Mouse (Mus musculus): Measurements from ENCODE around the gene A730046J19Rik. TPM values are rescaled to one million over a fixed set of nuclear protein-coding genes. Genes with fewer than 3 reads are reported as not detected.

Gene A730046J19Rik
- 0.01 and 0.52 TPM in 2 replicates for polyA plus RNA-seq (2012; rRNA removed)

GRCm38 (mm10) chrX:144153523-144153922, at the start of gene A730046J19Rik:
TSS of gene A730046J19Rik (plus strand) at chrX:144153695.

Other genes starting within 250 kb of the A730046J19Rik start
- 55.1 and 68.9 TPM in 2 replicates for gene Dcx, start 220.4 kb upstream of the A730046J19Rik start, polyA plus RNA-seq (2012; rRNA removed)
- 18.5 and 29.0 TPM in 2 replicates for gene Alg13, start 164.1 kb downstream of the A730046J19Rik start, polyA plus RNA-seq (2012; rRNA removed)

Data from central nervous system, embryonic 11.5 days (tissue).